Comparison of ENCODE assay signal across 8 mouse cellular contexts in genomic region chr17:12799368-12800275, GRCm38 (mm10). TPM values are rescaled to one million over a fixed set of nuclear protein-coding genes. Genes with fewer than 3 reads are reported as not detected.
A peak's percentile ranks its signal among the peaks of the same experiment; 100 is the strongest.
DNase-seq lines count a peak whose midpoint lies in the region.

No protein-coding gene starts in this region.

- H3K36me3 ChIP-seq in limb, embryonic 10.5 days = peaks cover 34% of the 10 kb centered on the region

- no peaks in the 10 kb centered on the region for H3K9me3 ChIP-seq in limb, embryonic 10.5 days (replicated peaks)

- intact Hi-C loops in heart, postnatal 25 days (cut with DNase I) = no loop called here

- H3K27ac ChIP-seq in limb, embryonic 10.5 days = no peak overlapping the region

- WGBS in limb, embryonic 10.5 days = 89% methylated on average over 12 of the region's 12 CpGs

- H3K4me1 ChIP-seq in limb, embryonic 10.5 days = peaks cover 6% of the 10 kb centered on the region; the same call in 1 of the 2 replicates

- H3K27me3 ChIP-seq in limb, embryonic 10.5 days (ENCODE audit: low read depth, poor library complexity, severe bottlenecking) = no peaks in the 10 kb centered on the region

- DNase-seq in heart, adult 18-20 months = peak; percentile 61 to 63
- DNase-seq in heart, postnatal 25 days (ENCODE audit: low spot score) = no peak
- DNase-seq in ovary, adult 18-20 months (ENCODE audit: low spot score) = peak; percentile 66
- DNase-seq in ovary, postnatal 14 days (ENCODE audit: low spot score) = no peak
- DNase-seq in limb, embryonic 10.5 days (ENCODE audit: low spot score) = peak; percentile 15
- DNase-seq in MN1 (ENCODE audit: low spot score) = no peak
- DNase-seq in T-cell, adult 2 months (ENCODE audit: low spot score) = no peak
- DNase-seq in retina, embryonic 14.5 days (ENCODE audit: low spot score) = no peak

- no peak overlapping the region for H3K4me3 ChIP-seq in limb, embryonic 10.5 days

RNA-seq across cellular contexts. Expression of gene Igf2r, which starts 30.2 kb away (rescaled TPM):
- 100 to 1,000 TPM; 111 to 115 TPM for total RNA-seq in heart, adult 18-20 months (2021)
- 100 to 1,000 TPM in 1 of 2 experiments, 10 to 100 TPM in 1; 99.0 to 108 TPM for total RNA-seq in heart, postnatal 25 days (2021)
- polyA plus RNA-seq in limb, embryonic 10.5 days (2016; fragmentation: Nextera tagmentation; extraction: Ambion mirVana) = 30.3 and 35.6 TPM in 2 replicates

Comparison
In these comparisons a context has a peak if more than half of its experiments do, and no peak if none do; other contexts are left out.
1. DNase-seq: peak in heart, adult 18-20 months (2 of 2), ovary, adult 18-20 months (single experiment) and limb, embryonic 10.5 days (single experiment); none in heart, postnatal 25 days (single experiment), ovary, postnatal 14 days (single experiment), MN1 (single experiment), T-cell, adult 2 months (single experiment) and retina, embryonic 14.5 days (single experiment).